Mouse (Mus musculus) small intestine, adult 2 months (tissue): ENCODE data around the gene Ccdc85b.

ENCODE experiments used
- CTCF ChIP-seq: fragments of 200-500 bp; IDR thresholded peaks from 2 replicates; pipeline ENCODE4 v1.5.1; 2012; ENCODE audit warnings: low read depth, mild to moderate bottlenecking, control low read depth, inconsistent platforms, low read length, moderate library complexity, mixed read lengths; ENCODE audit not compliant: insufficient replicate concordance, insufficient read length; ENCODE audit errors: extremely low read depth
- POLR2A ChIP-seq: fragments of 200-500 bp; IDR thresholded peaks from 2 replicates; pipeline ENCODE4 v1.6.1; 2012; ENCODE audit warnings: low read depth, mild to moderate bottlenecking, control low read depth, inconsistent platforms, low read length, moderate library complexity

GRCm38 (mm10) chr19:5456241-5456921, 1.3 kb downstream of the Ccdc85b start:
- TF ChIP-seq POLR2A (no peak), CTCF (no peak)
